ENCODE assay signal across 18 mouse cellular contexts in the genomic region with DNA sequence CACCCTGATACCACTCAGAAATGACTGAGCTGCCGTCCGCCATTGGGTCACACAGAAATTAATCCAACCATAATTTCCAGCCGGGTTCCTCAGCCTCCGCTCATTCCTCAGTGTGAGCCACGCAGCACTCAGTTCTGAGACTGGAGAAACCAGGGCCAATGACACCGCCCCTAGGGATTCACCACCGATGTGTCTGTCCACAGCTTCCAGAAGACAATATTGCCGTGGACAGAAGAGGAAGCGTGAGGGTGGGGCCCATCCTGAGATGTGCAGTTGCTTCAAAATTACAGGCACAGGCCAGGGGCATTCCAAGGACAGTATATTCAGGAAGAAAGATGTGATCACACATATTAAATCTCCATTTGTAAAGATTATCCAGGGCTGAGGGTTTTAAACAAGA. TPM values are rescaled to one million over a fixed set of nuclear protein-coding genes. Genes with fewer than 3 reads are reported as not detected.
A peak's percentile ranks its signal among the peaks of the same experiment; 100 is the strongest.
DNase-seq lines count a peak whose midpoint lies in the region.
"Had no signal": no experiment of that assay in that cellular context is flagged by ENCODE, and none has a peak within 500 bp of the region (broad histone marks: within the 10 kb centered on the region; RNA-seq: fewer than 3 reads in every experiment).

No protein-coding gene starts in this region.

- intact Hi-C loops in heart, postnatal 14 days (cut with DNase I), result no loop called here

- peak; percentile 88 for DNase-seq in heart, adult 11 months
- DNase-seq in heart, postnatal 14 days, result no peak
- DNase-seq in kidney, postnatal 10 days, result peak; percentile 33
- no peak for DNase-seq in kidney, postnatal 4 days
- DNase-seq in kidney, postnatal 36 days, result peak; percentile 40 to 41
- no peak for DNase-seq in kidney, adult 11 months
- peak; percentile 54 for DNase-seq in lung, postnatal 10 days
- DNase-seq in lung, postnatal 14 days, result no peak
- DNase-seq: adrenal gland, adult 8-10 months; adrenal gland, postnatal 25 days; cerebellum, adult 11-12 months; cerebellum, adult 8-10 months; cerebellum, postnatal 10 days; cerebellum, postnatal 36 days; embryo, embryonic 11 days; gastrocnemius, postnatal 25 days; heart, adult 2 months; heart, postnatal 4 days had no signal

RNA-seq across cellular contexts. Expression of a gene that starts 25.4 kb away (rescaled TPM):
- 10 to 100 TPM; 20.3 to 24.0 TPM for total RNA-seq in heart, postnatal 14 days (2021)

Comparison
In these comparisons a context has a peak if more than half of its experiments do, and no peak if none do; other contexts are left out.
1. DNase-seq: peak in heart, adult 11 months (single experiment), kidney, postnatal 10 days (single experiment), kidney, postnatal 36 days (2 of 2) and lung, postnatal 10 days (single experiment); none in heart, postnatal 14 days (0 of 2), kidney, postnatal 4 days (0 of 2), kidney, adult 11 months (single experiment) and lung, postnatal 14 days (single experiment).